Mouse (Mus musculus) mature B cell (primary cell): ENCODE results near the gene Ccdc84.
"Not testable (repeated sequence)": the region's sequence is repeated elsewhere in the genome, so short reads cannot be mapped to it uniquely, and the experiment has no call there.

ENCODE experiments used
- in situ Hi-C: fragments of 300-500 bp; cut with MboI; formaldehyde crosslinking; loops from 2 replicates; pipeline ENCODE4 v1.14.3; 2019

Ccdc84 gene

DNA sequence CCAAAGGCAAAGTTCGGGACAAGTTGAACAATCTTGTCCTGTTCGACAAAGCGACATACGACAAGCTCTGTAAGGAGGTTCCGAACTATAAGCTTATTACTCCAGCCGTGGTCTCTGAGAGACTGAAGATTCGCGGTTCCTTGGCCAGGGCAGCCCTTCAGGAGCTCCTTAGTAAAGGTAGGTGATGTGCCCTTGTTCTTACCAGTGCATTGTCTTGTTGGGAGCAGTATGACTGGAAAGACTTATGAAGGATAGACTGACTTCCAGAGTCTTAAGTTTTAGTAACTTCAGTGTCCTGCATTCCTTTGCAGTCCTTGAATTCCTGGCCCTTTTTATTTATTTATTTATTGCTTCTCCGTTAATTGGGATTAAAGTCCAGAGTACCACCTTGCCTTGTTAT lies 9.7 kb downstream of the Ccdc84 start:
- in situ Hi-C loops, result not testable (repeated sequence)

DNA sequence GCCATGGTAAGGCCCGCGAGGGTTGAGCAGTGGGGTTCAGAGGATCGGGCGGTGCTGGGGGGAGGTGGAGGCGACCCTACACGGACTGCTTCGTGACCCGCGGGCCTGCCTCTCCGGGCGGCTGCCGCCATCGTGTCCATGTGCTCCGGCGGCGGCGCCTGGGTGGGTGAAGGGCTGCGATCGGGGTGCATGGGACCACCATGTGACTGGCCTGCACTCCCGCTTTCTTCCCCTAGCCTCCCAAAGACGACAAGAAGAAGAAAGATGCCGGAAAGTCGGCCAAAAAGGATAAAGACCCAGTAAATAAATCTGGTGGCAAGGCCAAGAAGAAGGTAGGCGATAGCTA lies 10.6 kb downstream of the Ccdc84 start:
- in situ Hi-C loops, result no loop called here

DNA sequence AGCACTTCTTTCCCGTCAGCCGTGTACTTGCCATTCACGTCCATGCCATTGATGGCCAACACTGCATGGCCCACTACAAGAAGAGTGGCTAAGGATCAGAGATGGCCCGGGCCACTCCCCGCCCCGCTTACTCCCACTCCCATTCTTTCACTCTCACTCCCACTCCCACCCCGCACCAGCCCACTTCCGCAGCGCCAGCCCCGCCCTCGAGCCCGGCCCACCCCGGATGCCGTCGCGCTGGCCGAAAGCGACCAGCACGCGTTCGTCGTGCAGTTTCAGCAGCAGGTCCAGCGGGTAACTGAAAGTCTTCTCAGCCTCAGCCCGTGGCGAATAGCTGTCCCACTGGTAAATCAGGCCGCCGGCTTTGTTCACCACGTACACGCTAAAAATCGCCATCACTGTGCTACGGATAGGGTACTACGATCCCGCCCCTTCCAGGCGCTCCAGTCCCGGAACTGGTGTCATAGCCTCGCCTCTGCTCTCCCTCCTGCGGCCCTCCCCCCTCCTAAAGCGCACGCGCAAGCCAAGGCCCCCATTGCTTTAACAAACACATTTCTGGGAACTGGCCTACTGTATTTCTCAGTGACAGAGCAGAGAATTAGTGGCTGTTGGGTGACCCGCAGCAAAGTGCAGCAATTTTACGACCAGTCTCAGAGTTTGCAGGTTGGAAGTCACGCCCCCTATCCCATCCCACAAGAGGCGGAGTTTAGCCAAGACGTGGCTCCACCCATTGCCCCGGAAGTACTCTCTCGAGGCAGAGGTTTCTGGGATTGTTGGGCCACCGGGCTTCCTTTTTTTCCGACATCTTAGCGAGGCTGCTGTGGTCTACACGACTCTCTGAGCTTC lies 11.2 kb downstream of the Ccdc84 start, which contains the start of the genes Rps25 and Trappc4:
Rps25 (plus strand) TSS at position 234 of the 846 bp plus-strand sequence.
Trappc4 (minus strand) TSS at position 695 of the 846 bp plus-strand sequence.
- in situ Hi-C loops, result no loop called here

DNA sequence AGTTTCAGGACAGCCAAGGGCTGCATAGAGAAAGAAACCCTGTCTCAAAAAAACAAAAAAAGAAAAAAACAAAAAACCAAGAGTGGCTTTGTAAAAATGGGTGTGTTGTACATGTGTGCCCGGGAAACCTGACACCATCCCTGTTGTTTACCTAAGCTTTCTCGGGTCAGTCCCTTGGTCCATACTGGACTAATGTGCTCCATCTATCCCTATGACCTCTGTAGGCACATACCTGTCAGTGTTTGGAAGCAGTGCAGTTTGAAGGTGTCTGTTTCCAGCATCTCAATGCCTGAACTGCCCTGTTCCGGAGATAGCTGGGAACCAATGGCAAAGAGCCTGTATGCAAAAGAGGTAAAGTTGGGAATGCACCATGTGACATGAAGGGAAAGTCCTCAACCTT lies 13.4 kb downstream of the Ccdc84 start:
- in situ Hi-C loops, result no loop called here

DNA sequence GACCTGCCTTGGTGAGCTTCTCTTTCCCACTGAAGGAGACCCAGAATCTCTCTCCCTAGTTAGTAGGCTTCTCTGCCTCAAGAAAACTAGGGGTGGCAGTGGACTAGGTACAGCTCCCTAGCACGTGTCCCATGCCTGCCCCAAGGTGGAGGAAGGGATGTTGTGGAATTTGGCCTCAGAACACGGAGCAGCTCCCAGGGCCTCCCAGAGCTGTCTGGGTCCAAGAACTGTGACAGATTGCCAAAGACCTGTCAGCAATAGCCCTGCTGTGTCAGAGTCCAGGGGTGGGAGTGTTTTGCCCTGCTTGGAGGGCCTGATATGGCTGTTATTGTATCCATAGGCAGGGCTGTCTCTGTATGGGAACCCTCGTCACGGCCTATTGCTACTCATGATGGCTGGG lies 17.3 kb downstream of the Ccdc84 start:
- in situ Hi-C loops, result no loop called here

DNA sequence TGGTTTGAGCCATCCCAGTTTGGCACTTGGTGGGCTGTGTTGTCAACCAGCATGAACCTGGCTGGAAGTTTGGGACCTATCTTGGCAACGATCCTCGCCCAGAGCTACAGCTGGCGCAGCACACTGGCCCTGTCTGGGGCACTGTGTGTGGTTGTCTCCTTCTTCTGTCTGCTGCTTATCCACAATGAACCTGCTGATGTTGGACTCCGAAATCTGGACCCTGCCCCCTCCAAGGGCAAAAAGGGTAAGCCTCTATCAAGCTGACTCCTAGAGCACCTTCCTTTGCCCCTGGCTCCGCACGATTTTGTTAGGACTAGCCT lies 18.6 kb downstream of the Ccdc84 start:
- in situ Hi-C loops, result no loop called here

DNA sequence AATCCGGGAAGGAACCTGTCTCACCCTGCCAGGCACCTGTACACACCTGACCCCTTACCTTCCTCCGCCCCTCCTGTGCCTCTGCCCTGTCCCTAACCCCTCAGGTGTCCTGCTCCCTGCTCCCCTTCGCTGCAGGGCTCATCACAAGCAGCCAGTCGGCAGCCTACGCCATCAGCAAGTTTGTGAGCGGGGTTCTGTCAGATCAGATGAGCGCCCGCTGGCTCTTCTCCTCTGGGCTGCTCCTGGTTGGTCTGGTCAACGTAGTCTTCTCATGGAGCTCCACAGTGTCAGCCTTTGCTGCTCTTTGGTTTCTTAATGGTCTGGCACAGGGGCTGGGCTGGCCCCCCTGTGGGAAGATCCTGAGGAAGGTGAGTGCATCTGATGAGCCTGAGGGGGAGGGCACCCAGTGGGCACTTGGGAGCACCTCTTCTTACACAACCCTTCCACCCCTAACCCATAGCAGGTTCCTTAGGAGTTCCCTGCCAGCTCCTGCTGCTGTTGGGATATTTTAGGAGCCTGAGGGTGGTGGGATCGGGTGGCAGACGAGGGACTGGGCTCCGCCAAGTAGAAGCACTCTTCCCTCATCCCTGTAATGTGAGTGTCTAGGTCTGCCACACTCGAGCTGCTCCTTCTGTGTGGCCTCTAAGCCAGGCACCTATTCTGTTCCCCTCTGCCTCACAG lies 19.1 kb downstream of the Ccdc84 start:
- in situ Hi-C loops, result no loop called here

DNA sequence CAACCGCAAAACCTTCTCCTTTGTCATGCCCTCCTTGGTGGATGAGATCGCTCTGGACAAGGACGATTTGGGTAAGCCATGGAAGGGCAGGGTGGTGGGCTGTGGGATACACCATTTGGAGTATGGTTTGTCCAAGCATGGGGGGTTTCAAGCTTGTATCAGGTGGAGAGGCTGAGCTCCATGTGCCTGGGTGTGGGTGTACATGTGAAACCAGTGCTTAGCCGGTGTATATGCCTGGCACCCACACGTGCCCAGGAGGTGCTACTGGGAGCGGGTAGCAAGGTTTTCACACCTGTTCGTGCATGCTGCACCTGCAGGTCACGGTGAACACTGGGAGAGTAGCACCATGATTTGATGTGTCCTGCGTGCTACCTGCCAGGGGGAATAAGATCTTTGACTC lies 19.8 kb downstream of the Ccdc84 start:
- in situ Hi-C loops, result no loop called here

DNA sequence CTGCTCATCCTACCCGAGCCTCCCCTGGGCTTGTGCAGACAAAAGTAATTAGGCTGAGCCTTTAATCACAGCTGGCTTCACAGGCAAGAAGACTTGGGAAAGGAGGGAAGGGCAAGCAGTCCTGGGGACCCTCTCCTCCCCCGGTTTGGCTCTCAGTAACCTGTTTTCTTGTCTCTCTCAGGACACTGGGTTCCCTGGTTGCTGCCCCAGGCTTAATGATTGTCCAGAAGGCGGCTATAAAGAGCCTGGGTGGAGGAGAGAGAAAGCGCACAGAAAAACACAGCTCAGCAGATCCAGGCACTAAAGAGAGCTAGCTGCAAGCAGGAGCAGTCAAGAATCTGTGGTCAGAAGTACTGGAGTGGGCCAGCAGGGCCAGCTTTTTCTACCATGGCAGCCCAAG lies 20.3 kb downstream of the Ccdc84 start:
- in situ Hi-C loops, result no loop called here

DNA sequence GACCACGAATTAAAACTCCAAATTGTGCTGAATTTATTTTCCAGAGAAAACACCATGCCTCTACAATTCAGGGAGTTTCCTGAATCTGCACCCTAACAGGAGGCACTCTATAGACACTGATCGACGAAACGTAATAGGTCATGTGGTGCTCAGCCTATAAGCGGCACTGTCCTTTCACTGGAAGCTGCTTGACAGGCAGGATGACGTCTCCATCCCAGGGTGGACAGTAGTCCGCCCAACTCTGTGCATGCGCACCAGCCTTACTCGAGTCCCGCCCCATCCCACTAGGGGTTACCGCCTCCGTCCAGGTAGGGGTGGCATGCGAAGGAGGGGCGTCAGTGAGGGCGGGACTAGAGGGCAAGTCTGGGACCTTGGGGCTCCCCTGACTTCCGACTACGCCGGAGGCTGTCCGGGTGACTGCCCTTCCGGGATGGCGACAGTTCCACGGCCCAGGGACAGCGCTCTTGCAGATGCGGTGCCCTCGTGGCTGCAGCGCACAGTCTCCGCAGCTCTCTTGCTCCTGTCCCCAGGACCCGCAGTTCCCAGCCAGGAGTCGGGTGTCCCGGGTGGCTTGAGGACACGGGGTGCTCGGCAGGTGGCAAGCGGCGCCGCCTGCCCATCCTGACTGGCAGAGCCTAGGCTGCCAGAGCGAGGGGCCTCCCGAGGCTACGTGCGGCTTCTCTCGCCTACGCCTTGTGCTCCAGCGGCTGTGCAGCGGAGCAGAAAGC lies 21.5 kb downstream of the Ccdc84 start, which contains the start of gene Slc37a4:
Slc37a4 (plus strand) TSS at position 169 of the 728 bp plus-strand sequence.
- in situ Hi-C loops, result no loop called here

DNA sequence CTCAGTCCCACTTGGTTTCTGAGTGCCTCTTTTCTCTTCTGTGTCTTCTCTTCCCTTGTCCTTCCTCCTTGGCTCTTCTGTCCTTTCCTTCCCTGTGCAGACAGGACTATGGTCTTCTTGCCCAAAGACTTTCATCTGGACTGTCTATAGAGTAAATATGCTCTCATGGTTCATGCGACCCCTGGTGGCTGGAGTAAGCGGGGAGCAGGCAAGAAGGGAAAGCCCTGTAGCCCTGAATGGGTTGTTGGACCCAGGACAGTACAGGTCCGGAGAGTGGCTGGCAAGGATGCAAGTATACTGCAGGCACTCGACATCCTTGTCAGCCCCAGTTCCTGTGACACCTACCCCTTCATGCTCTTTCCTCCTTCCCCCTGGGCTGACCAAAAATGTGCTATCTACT lies 26.9 kb downstream of the Ccdc84 start:
- in situ Hi-C loops, result no loop called here

DNA sequence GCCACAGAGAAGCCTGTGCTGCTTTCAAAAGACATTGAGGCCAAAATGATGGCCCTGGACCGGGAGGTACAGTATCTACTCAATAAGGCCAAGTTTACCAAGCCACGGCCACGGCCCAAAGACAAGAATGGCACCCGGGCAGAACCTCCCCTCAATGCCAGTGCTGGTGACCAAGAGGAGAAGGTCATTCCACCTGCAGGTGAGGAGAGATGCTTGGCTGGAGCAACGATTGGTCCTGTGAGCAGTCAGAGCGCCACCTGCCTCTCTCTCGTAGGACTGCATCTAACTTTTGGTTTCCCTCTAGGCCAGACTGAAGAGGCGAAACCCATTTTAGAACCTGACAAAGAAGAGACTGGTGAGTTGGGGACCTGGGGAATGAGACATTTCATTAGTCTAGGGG lies 29.1 kb downstream of the Ccdc84 start:
- in situ Hi-C loops, result loop anchor here (5.0 kb wide), 1 partner anchor 47 kb away; the partner anchor contains the start of gene Hmbs

DNA sequence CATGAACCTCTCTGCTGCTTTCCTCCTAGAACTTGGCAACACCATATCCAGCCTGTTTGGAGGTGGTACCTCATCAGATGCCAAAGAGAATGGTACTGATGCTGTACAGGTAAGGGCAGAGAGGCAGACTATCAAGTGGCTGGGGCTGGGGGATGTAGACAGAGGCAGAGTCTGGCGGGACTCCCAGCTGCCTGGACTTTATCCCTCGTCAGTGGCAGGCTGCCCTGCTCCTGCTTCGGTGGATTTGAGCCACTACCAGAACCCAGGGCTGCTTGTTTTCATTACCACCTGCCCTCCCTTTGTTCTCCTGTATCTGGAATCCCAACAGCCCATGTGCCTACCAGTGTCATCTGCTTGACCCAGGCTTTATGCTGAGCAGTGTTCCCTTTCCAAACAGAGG lies 31.1 kb downstream of the Ccdc84 start:
- in situ Hi-C loops, result loop anchor here (5.0 kb wide), 1 partner anchor 45 kb away; the partner anchor contains the start of gene Hmbs

DNA sequence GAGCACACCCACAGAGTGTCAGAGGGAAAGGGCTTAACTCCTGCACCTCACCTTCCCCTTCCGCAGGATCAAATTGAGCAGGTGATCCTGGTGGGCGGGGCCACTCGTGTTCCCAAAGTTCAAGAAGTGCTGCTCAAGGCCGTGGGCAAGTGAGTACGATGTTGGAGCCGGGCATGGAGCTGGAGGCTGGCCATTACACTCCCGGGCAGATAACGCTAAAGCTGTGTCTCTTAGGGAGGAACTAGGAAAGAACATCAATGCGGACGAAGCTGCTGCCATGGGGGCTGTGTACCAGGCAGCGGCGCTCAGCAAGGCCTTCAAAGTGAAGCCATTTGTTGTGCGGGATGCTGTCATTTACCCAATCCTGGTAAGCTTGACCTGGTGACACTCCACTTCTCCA lies 33.8 kb downstream of the Ccdc84 start:
- in situ Hi-C loops, result no loop called here

DNA sequence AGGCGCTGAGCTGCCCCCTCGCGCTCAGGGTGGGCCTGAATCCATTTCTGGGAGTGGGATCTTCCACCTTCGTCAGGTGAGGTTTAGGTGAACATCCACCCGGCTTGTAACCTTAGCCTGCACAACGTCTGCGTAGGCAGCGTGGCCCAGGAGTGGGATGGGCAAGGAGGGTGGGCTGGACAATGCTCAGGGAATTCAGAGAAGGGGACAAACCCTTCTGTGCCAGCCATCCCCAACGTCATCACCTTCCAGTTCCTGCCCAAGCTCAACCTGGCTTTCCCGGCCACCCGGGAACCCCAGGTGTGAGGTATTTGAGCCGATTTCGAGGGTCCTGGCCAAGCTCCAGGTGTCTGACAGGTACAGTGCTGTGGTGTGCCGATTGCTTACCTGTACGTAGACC lies 38.5 kb downstream of the Ccdc84 start:
- in situ Hi-C loops, result no loop called here

DNA sequence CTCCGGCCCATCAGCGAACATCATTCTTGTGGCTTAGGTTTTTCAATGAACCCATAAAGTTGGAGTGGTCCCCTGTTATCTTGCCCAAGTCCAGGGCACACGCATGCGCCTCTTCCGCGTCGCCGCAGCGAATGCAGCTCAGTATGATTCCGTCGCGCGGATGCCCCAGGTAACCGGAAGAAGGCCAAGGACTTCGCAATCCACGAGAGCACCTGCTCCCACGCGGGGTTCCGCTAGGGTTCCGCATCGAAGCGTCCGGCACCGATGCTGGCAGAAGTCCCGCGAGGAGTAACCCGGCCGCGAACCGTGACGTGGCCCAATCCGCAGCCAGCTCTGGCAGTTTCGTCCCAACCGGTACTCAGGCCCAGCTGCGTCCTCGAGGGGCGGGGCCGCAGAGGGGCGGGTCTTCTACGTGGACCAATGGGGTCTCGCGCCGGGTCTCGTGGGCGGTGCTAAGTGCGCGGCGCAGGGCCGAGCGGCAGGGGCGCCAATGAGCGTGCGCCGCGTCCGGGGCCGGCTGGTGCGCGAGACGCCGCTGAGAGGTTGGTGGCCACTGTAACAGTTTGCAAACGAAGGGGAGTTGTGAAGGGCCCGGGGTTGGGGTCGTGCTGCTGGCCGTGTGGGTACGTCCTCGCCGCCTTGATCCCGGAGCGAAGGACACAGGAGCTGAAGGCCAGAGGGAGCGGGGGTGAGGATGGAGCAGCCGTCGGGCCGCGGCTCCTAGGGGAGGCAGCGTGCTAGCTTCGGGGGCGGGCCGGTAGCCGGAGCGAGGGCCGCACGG lies 39.1 kb downstream of the Ccdc84 start, which contains the start of gene Hyou1:
Hyou1 (plus strand) TSS at position 437 of the 781 bp plus-strand sequence.
- in situ Hi-C loops, result no loop called here

DNA sequence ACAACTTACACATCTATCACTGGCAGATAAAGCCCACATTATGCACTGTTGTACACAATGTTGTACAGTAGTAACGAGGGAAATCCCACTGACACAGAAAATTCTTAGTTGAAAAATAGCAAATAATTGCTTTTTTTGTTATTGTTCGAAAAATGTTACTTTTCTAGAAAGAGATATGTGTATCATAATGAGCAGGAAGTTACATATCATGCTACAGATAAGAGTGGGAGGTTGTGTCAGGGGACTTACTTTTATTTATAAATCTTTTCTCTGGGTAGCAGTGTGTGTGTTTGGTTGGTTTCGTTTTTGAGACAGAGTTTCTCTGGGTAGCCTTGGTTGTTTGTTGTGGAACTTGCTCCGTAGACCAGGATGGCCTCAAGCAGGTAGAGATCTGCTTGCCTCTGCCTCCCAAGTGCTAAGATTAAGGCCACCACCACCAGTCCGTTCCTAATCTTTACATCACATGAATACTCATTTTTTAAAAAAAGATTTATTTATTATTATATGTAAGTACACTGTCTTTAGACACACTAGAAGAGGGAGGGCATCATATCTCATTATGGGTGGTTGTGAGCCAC lies 40.1 kb downstream of the Ccdc84 start:
- in situ Hi-C loops, result no loop called here

DNA sequence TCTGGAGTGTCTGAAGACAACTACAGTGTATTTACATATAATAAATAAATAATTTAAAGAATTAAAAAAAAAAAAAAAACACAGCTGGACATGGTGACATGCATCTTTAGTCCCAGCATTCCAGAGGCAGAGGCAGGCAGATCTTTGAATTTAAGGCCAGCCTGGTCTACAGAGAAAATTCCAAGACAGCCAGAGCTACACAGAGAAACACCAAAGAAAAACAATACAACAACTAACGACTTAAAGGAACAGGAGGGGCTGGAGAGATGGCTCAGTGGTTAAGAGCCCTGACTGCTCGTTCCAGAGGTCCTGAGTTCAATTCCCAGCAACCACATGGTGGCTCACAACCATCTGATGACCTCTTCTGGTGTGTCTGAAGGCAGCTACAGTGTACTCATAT lies 41.0 kb downstream of the Ccdc84 start:
- in situ Hi-C loops, result not testable (repeated sequence)

DNA sequence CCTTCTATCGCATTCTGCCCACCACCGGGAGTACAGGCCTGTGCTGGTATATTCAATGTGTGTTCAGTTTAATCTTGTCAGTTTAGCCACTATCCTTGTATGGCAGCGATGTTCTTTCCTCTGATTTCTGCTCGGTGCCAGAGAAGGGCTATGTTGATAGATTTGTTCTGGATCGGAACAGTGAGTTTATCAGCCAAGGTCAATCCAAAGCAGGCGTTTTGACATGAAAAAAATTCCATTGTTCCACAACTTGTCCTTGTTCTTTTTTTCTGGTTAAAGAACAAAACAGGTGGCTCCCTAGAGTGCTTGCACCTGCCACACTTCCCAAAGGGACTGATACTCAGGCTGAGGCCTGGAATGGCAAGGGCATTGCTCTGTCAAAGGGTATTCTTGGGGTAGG lies 42.2 kb downstream of the Ccdc84 start:
- in situ Hi-C loops, result no loop called here

DNA sequence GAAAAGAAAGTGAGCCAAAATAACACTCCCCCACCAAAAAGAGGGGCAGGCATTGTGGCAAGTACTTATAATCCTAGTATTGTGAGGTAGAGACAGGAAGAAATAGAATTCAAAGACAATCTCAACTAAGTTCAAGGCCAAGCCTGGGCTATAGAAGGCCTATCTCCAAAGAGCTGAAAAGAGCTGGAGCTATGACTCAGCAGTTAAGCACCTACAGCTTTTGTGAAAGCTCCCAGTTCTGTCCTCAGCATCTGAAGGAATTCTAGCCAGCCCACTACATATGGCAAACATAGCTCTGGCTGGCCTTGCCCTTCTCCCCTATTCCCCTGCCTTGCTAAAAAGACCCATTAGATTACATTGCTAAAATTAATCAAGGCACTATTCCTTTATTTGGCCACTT lies 45.0 kb downstream of the Ccdc84 start:
- in situ Hi-C loops, result no loop called here

DNA sequence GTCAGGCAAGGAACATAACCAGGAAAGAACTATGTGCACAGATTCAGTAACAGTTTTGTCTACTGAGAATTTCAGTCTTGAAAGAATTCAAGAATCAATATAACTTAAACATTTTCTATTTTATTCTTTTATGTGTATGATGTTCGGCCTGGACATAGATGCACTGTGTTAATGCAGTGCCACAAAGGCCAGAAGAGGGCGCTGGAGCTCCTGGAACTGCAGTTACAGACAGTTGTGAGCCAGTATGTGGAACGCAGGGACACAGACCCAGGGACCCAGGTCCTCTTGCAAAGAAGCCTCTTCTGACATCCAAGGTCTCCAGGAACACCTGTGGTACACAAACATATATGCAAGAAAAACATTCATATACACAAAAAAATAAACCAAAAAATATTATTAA lies 53.9 kb downstream of the Ccdc84 start:
- in situ Hi-C loops, result no loop called here
